Mouse (Mus musculus) intestine, postnatal 0 days (tissue): ENCODE data around the gene Mgat5. TPM values are rescaled to one million over a fixed set of nuclear protein-coding genes. Genes with fewer than 3 reads are reported as not detected.

Experiments
- ATAC-seq: fragments of 200-750 bp; cut with Nextera tagmentation; 2 replicates; pipeline ENCODE4 v1.8.0; 2017; ENCODE audit warnings: mild to moderate bottlenecking, moderate TSS enrichment, moderate library complexity
- H3K27ac ChIP-seq: fragments of 300-500 bp; sonication (generic); 2 replicates; pipeline ENCODE4 v1.5.1; 2014; ENCODE audit warnings: mild to moderate bottlenecking, low read depth, low read length, moderate library complexity
- H3K27me3 ChIP-seq: fragments of 300-500 bp; sonication (generic); replicated peaks from 2 replicates; pipeline ENCODE4 v1.6.1; 2014; ENCODE audit warnings: low read length, mixed read lengths; ENCODE audit not compliant: control insufficient read depth, insufficient read depth
- H3K36me3 ChIP-seq: fragments of 300-500 bp; sonication (generic); 2 replicates; pipeline ENCODE4 v1.6.1; 2014; ENCODE audit warnings: mild to moderate bottlenecking, moderate library complexity; ENCODE audit not compliant: control insufficient read depth, insufficient read depth
- H3K4me1 ChIP-seq: fragments of 300-500 bp; sonication (generic); replicated peaks from 2 replicates; pipeline ENCODE4 v1.6.1; 2014; ENCODE audit warnings: antibody characterized with exemption, low read length, mixed read lengths; ENCODE audit not compliant: control insufficient read depth, insufficient read depth
- H3K4me2 ChIP-seq: fragments of 300-500 bp; sonication (generic); replicated peaks from 2 replicates; pipeline ENCODE4 v1.6.1; 2014; ENCODE audit warnings: low read depth, mild to moderate bottlenecking, moderate library complexity
- H3K4me3 ChIP-seq: fragments of 300-500 bp; sonication (generic); 2 replicates; pipeline ENCODE4 v1.5.1; 2014; ENCODE audit warnings: low read depth, low read length
- H3K9ac ChIP-seq: fragments of 300-500 bp; sonication (generic); 2 replicates; pipeline ENCODE4 v1.6.1; 2014; ENCODE audit warnings: mild to moderate bottlenecking, low read depth, low read length
- H3K9me3 ChIP-seq: fragments of 300-500 bp; sonication (generic); 2 replicates; pipeline ENCODE4 v1.6.1; 2016; ENCODE audit warnings: mixed run types; ENCODE audit not compliant: control insufficient read depth
- CTCF ChIP-seq: sonication (generic); IDR thresholded peaks from 2 replicates; pipeline ENCODE4 v1.5.1; 2016; ENCODE audit warnings: low read depth, mild to moderate bottlenecking, control low read depth, antibody characterized with exemption, moderate library complexity
- WGBS: fragments of 180-500 bp; shearing (Covaris S2); extraction: QIAGEN DNeasy Blood & Tissue Kit; methylation state at CpG from one replicate; pipeline ENCODE4 v1.1.7; 2014; 5-methylcytosine and 5-hydroxymethylcytosine counted together
- polyA plus RNA-seq: library from polyadenylated mRNA; unstranded; fragments of >200 nt; fragmentation: Nextera tagmentation; extraction: Ambion mirVana; gene quantifications from 2 replicates; pipeline ENCODE4 v1.2.1, GENCODE M21; 2015

The Mgat5 gene
- polyA plus RNA-seq, 1 experiment from 2014 or later: 4.1 TPM

- Histone ChIP-seq H3K36me3 (no peaks in the 10 kb centered on the region; the same call in 1 of the 2 replicates), H3K9me3 (no peaks in the 10 kb centered on the region), H3K4me3 (no peak overlapping the region), H3K27ac (no peak overlapping the region), H3K27me3 (no peaks in the 10 kb centered on the region), H3K9ac (no peak overlapping the region), H3K4me1 (no peaks in the 10 kb centered on the region), H3K4me2 (no peak overlapping the region)
- ATAC-seq: no peak
- WGBS: 85% methylated on average over 9 of the region's 9 CpGs
- no peak for TF ChIP-seq CTCF
Observed at GRCm38 (mm10) chr1:127340296-127340695, 135.5 kb downstream of the Mgat5 start.

GRCm38 (mm10) chr1:127344913-127345312, 140.1 kb downstream of the Mgat5 start:
- Histone ChIP-seq H3K4me1 (no peaks in the 10 kb centered on the region), H3K27me3 (no peaks in the 10 kb centered on the region), H3K9ac (no peak overlapping the region), H3K4me2 (no peak overlapping the region), H3K4me3 (no peak overlapping the region), H3K27ac (no peak overlapping the region), H3K9me3 (no peaks in the 10 kb centered on the region), H3K36me3 (no peaks in the 10 kb centered on the region; the same call in 1 of the 2 replicates)
- 55% methylated on average over 9 of the region's 9 CpGs for WGBS
- no peak for ATAC-seq
- TF ChIP-seq CTCF: no peak

DNA sequence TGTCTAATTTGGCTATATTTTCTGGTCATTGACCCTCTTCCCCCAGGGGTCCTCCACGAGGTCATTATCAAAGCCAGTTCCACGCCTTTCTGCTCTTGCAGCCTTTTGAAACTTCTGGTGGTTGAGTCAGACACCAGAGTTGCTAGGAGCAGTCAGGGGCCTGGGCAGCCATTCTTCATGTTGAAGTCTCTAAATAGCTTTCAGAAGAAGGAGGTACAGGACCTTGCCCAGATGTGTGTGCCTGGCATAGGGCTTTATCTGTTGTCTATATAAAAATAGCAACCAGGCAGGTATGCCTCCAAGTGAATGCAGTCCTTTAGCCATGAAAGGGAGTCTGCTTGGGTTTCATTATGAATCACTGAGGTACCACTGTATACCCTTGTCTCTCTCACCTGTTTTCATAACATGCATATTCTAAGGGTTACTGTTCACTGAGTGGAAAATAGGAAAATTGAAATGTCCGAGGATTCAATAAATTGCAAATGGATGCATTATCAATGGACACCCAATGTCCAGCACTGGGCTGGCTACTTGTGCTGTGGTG, 141.9 kb downstream of the Mgat5 start:
- H3K27me3 ChIP-seq: no peaks in the 10 kb centered on the region
- no peaks in the 10 kb centered on the region for H3K4me1 ChIP-seq
- WGBS: 63% methylated on average over 3 of the region's 3 CpGs
- TF ChIP-seq CTCF: no peak
- no peaks in the 10 kb centered on the region for H3K9me3 ChIP-seq
- H3K4me2 ChIP-seq: no peak overlapping the region
- no peak overlapping the region for H3K4me3 ChIP-seq
- ATAC-seq: no peak
- H3K27ac ChIP-seq: no peak overlapping the region
- H3K36me3 ChIP-seq: no peaks in the 10 kb centered on the region
- H3K9ac ChIP-seq: no peak overlapping the region

DNA sequence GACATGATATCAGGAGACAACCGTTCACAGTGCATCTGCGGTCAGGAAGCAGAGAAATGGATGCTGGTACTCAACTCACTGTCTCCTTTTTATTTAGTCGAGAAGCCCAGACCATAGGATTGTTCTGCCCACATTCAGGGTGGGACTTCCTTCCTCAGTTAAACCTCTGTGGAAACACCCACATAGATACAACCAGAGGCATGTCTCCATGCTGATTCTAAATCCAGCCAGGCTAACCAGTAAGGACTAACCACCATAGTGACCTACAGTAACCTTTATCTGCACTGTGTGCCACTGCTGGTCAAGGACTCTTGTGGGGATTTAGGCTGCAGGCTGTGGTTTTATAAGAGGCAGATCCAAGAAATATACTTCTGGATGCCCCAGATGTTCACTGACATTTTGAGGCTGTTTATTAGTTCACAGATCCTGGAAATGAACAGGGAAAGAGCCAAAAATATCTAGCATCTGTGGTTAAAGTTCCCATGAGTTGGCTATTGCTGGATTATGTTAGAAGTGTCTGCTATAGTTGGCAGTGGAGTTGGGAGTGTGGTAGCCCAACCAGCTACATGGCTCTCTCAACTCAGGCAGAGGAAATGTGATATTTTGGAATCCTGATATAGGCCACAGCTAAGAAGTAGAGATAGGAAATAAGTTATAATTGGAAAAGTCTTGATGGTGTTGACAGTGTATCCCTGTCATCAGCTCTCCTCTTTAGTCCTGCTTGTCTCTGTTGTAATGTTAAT, 143.2 kb downstream of the Mgat5 start:
- Histone ChIP-seq H3K4me3 (no peak overlapping the region), H3K27me3 (no peaks in the 10 kb centered on the region), H3K9ac (no peak overlapping the region), H3K27ac (no peak overlapping the region), H3K4me2 (no peak overlapping the region), H3K36me3 (no peaks in the 10 kb centered on the region), H3K9me3 (no peaks in the 10 kb centered on the region), H3K4me1 (0 out of 2 replicates have a peak, but pooled peaks cover 6% of the 10 kb centered on the region)
- no peak for ATAC-seq
- TF ChIP-seq CTCF: no peak
- 87% methylated on average over 3 of the region's 3 CpGs for WGBS

GRCm38 (mm10) chr1:127348642-127349341, 144.0 kb downstream of the Mgat5 start:
- Histone ChIP-seq H3K9ac (no peak overlapping the region), H3K4me1 (0 out of 2 replicates have a peak, but pooled peaks cover 7% of the 10 kb centered on the region), H3K36me3 (no peaks in the 10 kb centered on the region), H3K27ac (no peak overlapping the region), H3K27me3 (no peaks in the 10 kb centered on the region), H3K9me3 (no peaks in the 10 kb centered on the region), H3K4me3 (no peak overlapping the region), H3K4me2 (no peak overlapping the region)
- no peak for ATAC-seq
- 67% methylated on average over 9 of the region's 9 CpGs for WGBS
- no peak for TF ChIP-seq CTCF

GRCm38 (mm10) chr1:127351380-127352057, 146.7 kb downstream of the Mgat5 start:
- Histone ChIP-seq H3K9me3 (no peaks in the 10 kb centered on the region), H3K27ac (peak overlapping the region; percentile 84), H3K27me3 (no peaks in the 10 kb centered on the region), H3K4me2 (no peak overlapping the region), H3K9ac (no peak overlapping the region), H3K4me1 (0 out of 2 replicates have a peak, but pooled peaks cover 7% of the 10 kb centered on the region), H3K4me3 (no peak overlapping the region), H3K36me3 (no peaks in the 10 kb centered on the region)
- TF ChIP-seq CTCF: no peak
- ATAC-seq: no peak
- WGBS: 91% methylated on average over 12 of the region's 12 CpGs
